Mouse (Mus musculus) liver (tissue): ENCODE measurements around the gene Per1.
A peak's percentile ranks its signal among the peaks of the same experiment; 100 is the strongest.

Experiments used
- DNase-seq: peaks from one replicate; pipeline ENCODE4 v3.0.0-alpha.2; 2020; ENCODE audit warnings: mixed read lengths

Per1 gene

GRCm38 (mm10) chr11:69100639-69101360 lies 5.8 kb downstream of the Per1 start:
- no peak for DNase-seq

- no peak for DNase-seq
Observed at GRCm38 (mm10) chr11:69101604-69102402, 6.8 kb downstream of the Per1 start.

- DNase-seq: no peak
Observed at GRCm38 (mm10) chr11:69102403-69102725, 7.3 kb downstream of the Per1 start.

GRCm38 (mm10) chr11:69103121-69103520 lies 8.1 kb downstream of the Per1 start:
- no peak for DNase-seq

- no peak for DNase-seq
Observed at GRCm38 (mm10) chr11:69103531-69104435, 8.8 kb downstream of the Per1 start.

- DNase-seq: no peak
Observed at GRCm38 (mm10) chr11:69104487-69104886, 9.5 kb downstream of the Per1 start.

- DNase-seq: no peak
Observed at GRCm38 (mm10) chr11:69105227-69105626, 10.2 kb downstream of the Per1 start.

GRCm38 (mm10) chr11:69105796-69106195 lies 10.8 kb downstream of the Per1 start:
- DNase-seq: no peak

- no peak for DNase-seq
Observed at GRCm38 (mm10) chr11:69106299-69106698, 11.3 kb downstream of the Per1 start.

- DNase-seq: no peak
Observed at GRCm38 (mm10) chr11:69106842-69107241, 11.8 kb downstream of the Per1 start.

GRCm38 (mm10) chr11:69107676-69108075 lies 12.7 kb downstream of the Per1 start:
- DNase-seq: no peak

- DNase-seq: no peak
Observed at GRCm38 (mm10) chr11:69108223-69108622, 13.2 kb downstream of the Per1 start.

GRCm38 (mm10) chr11:69109032-69109900 lies 14.2 kb downstream of the Per1 start:
- DNase-seq: no peak

- DNase-seq: peak; percentile 94
Observed at GRCm38 (mm10) chr11:69110319-69111046, 15.5 kb downstream of the Per1 start.

GRCm38 (mm10) chr11:69111051-69111810 lies 16.2 kb downstream of the Per1 start:
- DNase-seq: no peak

- no peak for DNase-seq
Observed at GRCm38 (mm10) chr11:69111865-69112264, 16.8 kb downstream of the Per1 start.

GRCm38 (mm10) chr11:69114018-69114417 lies 19.0 kb downstream of the Per1 start:
- DNase-seq: no peak

- DNase-seq: no peak
Observed at GRCm38 (mm10) chr11:69114621-69115020, 19.6 kb downstream of the Per1 start.

- DNase-seq: no peak
Observed at GRCm38 (mm10) chr11:69116843-69117242, 21.8 kb downstream of the Per1 start.
